Mouse (Mus musculus): Measurements from ENCODE around the gene Ift20.

The Ift20 gene

GRCm38 (mm10) chr11:78536080-78536689, at the start of gene Ift20, which contains the start of gene Tnfaip1:
TSS of gene Ift20 (plus strand) at chr11:78536361.
TSS of gene Tnfaip1 (minus strand) at chr11:78536332.
- peak; percentile 96 to 98 for DNase-seq (ENCODE audit: low spot score in 2 of 2)

- peak; percentile 52 to 76 for DNase-seq (ENCODE audit: low spot score in 2 of 2)
Measured at GRCm38 (mm10) chr11:78488168-78488567, 48.0 kb upstream of the Ift20 start.

- DNase-seq (ENCODE audit: low spot score in 2 of 2), result peak in 1 of 2 experiments; percentile 56
Measured at GRCm38 (mm10) chr11:78490781-78491241, 45.4 kb upstream of the Ift20 start.

GRCm38 (mm10) chr11:78495904-78496303, 40.3 kb upstream of the Ift20 start:
- no peak for DNase-seq (ENCODE audit: low spot score in 2 of 2)

GRCm38 (mm10) chr11:78497071-78497541, 39.1 kb upstream of the Ift20 start:
- peak in 1 of 2 experiments; percentile 51 for DNase-seq (ENCODE audit: low spot score in 2 of 2)

- DNase-seq (ENCODE audit: low spot score in 2 of 2), result peak; percentile 92 to 94
Measured at GRCm38 (mm10) chr11:78497544-78498522, 38.3 kb upstream of the Ift20 start, which contains the start of gene Sarm1. TSS of gene Sarm1 (minus strand) at chr11:78497754.

- no peak for DNase-seq (ENCODE audit: low spot score in 2 of 2)
Measured at GRCm38 (mm10) chr11:78499004-78499403, 37.2 kb upstream of the Ift20 start, which contains the start of gene Vtn. TSS of gene Vtn (plus strand) at chr11:78499091.

- DNase-seq (ENCODE audit: low spot score in 2 of 2), result no peak
Measured at GRCm38 (mm10) chr11:78499543-78499942, 36.6 kb upstream of the Ift20 start.

- DNase-seq (ENCODE audit: low spot score in 2 of 2), result no peak
Measured at GRCm38 (mm10) chr11:78500623-78501202, 35.4 kb upstream of the Ift20 start.

GRCm38 (mm10) chr11:78501529-78501928, 34.6 kb upstream of the Ift20 start:
- DNase-seq (ENCODE audit: low spot score in 2 of 2), result no peak

- no peak for DNase-seq (ENCODE audit: low spot score in 2 of 2)
Measured at GRCm38 (mm10) chr11:78502909-78503650, 33.1 kb upstream of the Ift20 start, which contains the start of gene Sebox. TSS of gene Sebox (plus strand) at chr11:78503447.

GRCm38 (mm10) chr11:78505430-78505829, 30.7 kb upstream of the Ift20 start:
- DNase-seq (ENCODE audit: low spot score in 2 of 2), result no peak

- no peak for DNase-seq (ENCODE audit: low spot score in 2 of 2)
Measured at GRCm38 (mm10) chr11:78509148-78509547, 27.0 kb upstream of the Ift20 start.

GRCm38 (mm10) chr11:78512025-78512957, 23.9 kb upstream of the Ift20 start, which contains the start of the genes Tmem199 and Poldip2:
TSS of gene Tmem199 (minus strand) at chr11:78512172.
TSS of gene Poldip2 (plus strand) at chr11:78512193.
- peak; percentile 81 to 83 for DNase-seq (ENCODE audit: low spot score in 2 of 2)

- no peak for DNase-seq (ENCODE audit: low spot score in 2 of 2)
Measured at GRCm38 (mm10) chr11:78513106-78513790, 22.9 kb upstream of the Ift20 start.

GRCm38 (mm10) chr11:78515549-78516325, 20.4 kb upstream of the Ift20 start:
- no peak for DNase-seq (ENCODE audit: low spot score in 2 of 2)

- DNase-seq (ENCODE audit: low spot score in 2 of 2), result no peak
Measured at GRCm38 (mm10) chr11:78518931-78519330, 17.2 kb upstream of the Ift20 start.

- no peak for DNase-seq (ENCODE audit: low spot score in 2 of 2)
Measured at GRCm38 (mm10) chr11:78521880-78522279, 14.3 kb upstream of the Ift20 start.

Measured in frontal cortex, postnatal 14 days (tissue).